8 mouse cellular contexts compared by ENCODE assay signal in genomic region chr5:137294744-137295093, GRCm38 (mm10). TPM values are rescaled to one million over a fixed set of nuclear protein-coding genes. Genes with fewer than 3 reads are reported as not detected.
A peak's percentile ranks its signal among the peaks of the same experiment; 100 is the strongest.
DNase-seq lines count a peak whose midpoint lies in the region; ATAC-seq lines count a peak whose summit lies in the region.

No protein-coding gene starts in this region.

- H3K4me2 ChIP-seq in kidney, embryonic 14.5 days (replicated peaks; ENCODE audit: low read depth, low read length): peak overlapping the region; percentile 99
- peak overlapping the region; percentile 85 for H3K4me2 ChIP-seq in hindbrain, embryonic 15.5 days
- peak overlapping the region; percentile 100 for H3K4me2 ChIP-seq in midbrain, embryonic 13.5 days (replicated peaks)

- H3K9ac ChIP-seq in kidney, embryonic 14.5 days (ENCODE audit: low read depth, low read length): peak overlapping the region; percentile 69
- H3K9ac ChIP-seq in hindbrain, embryonic 15.5 days: peak overlapping the region; percentile 82
- peak overlapping the region; percentile 86 for H3K9ac ChIP-seq in midbrain, embryonic 13.5 days (replicated peaks)

- peak overlapping the region; percentile 62 for H3K4me3 ChIP-seq in kidney, embryonic 14.5 days (ENCODE audit: low read length)
- peak overlapping the region; percentile 66 for H3K4me3 ChIP-seq in brown adipose tissue, adult 24 weeks (ENCODE audit: insufficient read depth, low read depth, low read length)
- H3K4me3 ChIP-seq in hindbrain, embryonic 15.5 days: peak overlapping the region; percentile 51
- H3K4me3 ChIP-seq in midbrain, embryonic 13.5 days (replicated peaks): peak overlapping the region; percentile 63

- peaks cover 9% of the 10 kb centered on the region; the same call in 1 of the 2 replicates for H3K4me1 ChIP-seq in kidney, embryonic 14.5 days (ENCODE audit: control insufficient read depth, insufficient read depth, low read length)
- H3K4me1 ChIP-seq in brown adipose tissue, adult 24 weeks (ENCODE audit: control insufficient read depth, insufficient read depth, insufficient read length, low read length): no peaks in the 10 kb centered on the region; the same call in 1 of the 2 replicates
- H3K4me1 ChIP-seq in hindbrain, embryonic 15.5 days (replicated peaks): peaks cover 37% of the 10 kb centered on the region
- peaks cover 28% of the 10 kb centered on the region for H3K4me1 ChIP-seq in midbrain, embryonic 13.5 days (replicated peaks)

- no peak for DNase-seq in kidney, postnatal 36 days
- DNase-seq in cerebellum, adult 8-10 months: no peak
- no peak for DNase-seq in urinary bladder, postnatal 25 days (ENCODE audit: low spot score)
- no peak for DNase-seq in kidney, postnatal 10 days

- peaks cover 49% of the 10 kb centered on the region for H3K36me3 ChIP-seq in kidney, embryonic 14.5 days (ENCODE audit: control insufficient read depth, insufficient read depth, low read length)
- peaks cover 43% of the 10 kb centered on the region for H3K36me3 ChIP-seq in hindbrain, embryonic 15.5 days
- H3K36me3 ChIP-seq in midbrain, embryonic 13.5 days: peaks cover 48% of the 10 kb centered on the region

- peaks cover 22% of the 10 kb centered on the region for H3K27me3 ChIP-seq in kidney, embryonic 14.5 days (ENCODE audit: control insufficient read depth, insufficient read depth, low read length)
- H3K27me3 ChIP-seq in hindbrain, embryonic 15.5 days: peaks cover 18% of the 10 kb centered on the region
- H3K27me3 ChIP-seq in midbrain, embryonic 13.5 days: peaks cover 30% of the 10 kb centered on the region

- peak overlapping the region; percentile 96 for H3K27ac ChIP-seq in kidney, embryonic 14.5 days (ENCODE audit: low read depth, low read length)
- H3K27ac ChIP-seq in brown adipose tissue, adult 24 weeks (replicated peaks; ENCODE audit: low read depth, low read length): peak overlapping the region; percentile 52; the same call in 1 of the 2 replicates
- peak overlapping the region; percentile 81 for H3K27ac ChIP-seq in hindbrain, embryonic 15.5 days (replicated peaks)
- peak overlapping the region; percentile 87 for H3K27ac ChIP-seq in midbrain, embryonic 13.5 days

- peak; percentile 51 for ATAC-seq in kidney, embryonic 14.5 days (ENCODE audit: low FRiP score, low TSS enrichment)
- ATAC-seq in hindbrain, embryonic 15.5 days (ENCODE audit: low FRiP score, low read depth): peak; percentile 72
- peak; percentile 74 for ATAC-seq in midbrain, embryonic 13.5 days

- 5% methylated on average over 18 of the region's 18 CpGs for WGBS in kidney, embryonic 14.5 days
- WGBS in hindbrain, embryonic 15.5 days: 7% methylated on average over 18 of the region's 18 CpGs
- WGBS in midbrain, embryonic 13.5 days: 8% methylated on average over 18 of the region's 18 CpGs

- no peaks in the 10 kb centered on the region for H3K9me3 ChIP-seq in kidney, embryonic 14.5 days (ENCODE audit: control insufficient read depth, low read length)
- no peaks in the 10 kb centered on the region for H3K9me3 ChIP-seq in hindbrain, embryonic 15.5 days
- H3K9me3 ChIP-seq in midbrain, embryonic 13.5 days: no peaks in the 10 kb centered on the region

RNA-seq across cellular contexts. Expression of gene Ufsp1, which starts 0.3 kb away (rescaled TPM):
- 6.2 and 6.4 TPM in 2 replicates for polyA plus RNA-seq in kidney, embryonic 14.5 days (2014; fragmentation: Nextera tagmentation; extraction: Ambion mirVana)
- polyA plus RNA-seq in brown adipose tissue, adult 24 weeks (2012; ENCODE audit: insufficient read depth, insufficient read length, missing spikeins): 7.4 and 11.4 TPM in 2 replicates
- polyA plus RNA-seq in hindbrain, embryonic 15.5 days (2015; fragmentation: Nextera tagmentation; extraction: Ambion mirVana): 20.1 and 24.0 TPM in 2 replicates
- polyA plus RNA-seq in midbrain, embryonic 13.5 days (2015; fragmentation: Nextera tagmentation; extraction: Ambion mirVana): 9.7 and 10.0 TPM in 2 replicates

RNA-seq across cellular contexts. Expression of gene Ache, which starts 7.4 kb away (rescaled TPM):
- 0.57 and 0.58 TPM in 2 replicates for polyA plus RNA-seq in kidney, embryonic 14.5 days (2014; fragmentation: Nextera tagmentation; extraction: Ambion mirVana)
- 0.75 TPM in 1 of 2 replicates, not detected in the other for polyA plus RNA-seq in brown adipose tissue, adult 24 weeks (2012; ENCODE audit: insufficient read depth, insufficient read length, missing spikeins)
- 68.4 and 69.9 TPM in 2 replicates for polyA plus RNA-seq in hindbrain, embryonic 15.5 days (2015; fragmentation: Nextera tagmentation; extraction: Ambion mirVana)
- 11.2 and 11.3 TPM in 2 replicates for polyA plus RNA-seq in midbrain, embryonic 13.5 days (2015; fragmentation: Nextera tagmentation; extraction: Ambion mirVana)

RNA-seq across cellular contexts. Expression of gene Srrt, which starts 12.8 kb away (rescaled TPM):
- polyA plus RNA-seq in kidney, embryonic 14.5 days (2014; fragmentation: Nextera tagmentation; extraction: Ambion mirVana): 104 and 141 TPM in 2 replicates
- polyA plus RNA-seq in brown adipose tissue, adult 24 weeks (2012; ENCODE audit: insufficient read depth, insufficient read length, missing spikeins): 31.0 and 45.4 TPM in 2 replicates
- 100 and 103 TPM in 2 replicates for polyA plus RNA-seq in hindbrain, embryonic 15.5 days (2015; fragmentation: Nextera tagmentation; extraction: Ambion mirVana)
- 116 and 123 TPM in 2 replicates for polyA plus RNA-seq in midbrain, embryonic 13.5 days (2015; fragmentation: Nextera tagmentation; extraction: Ambion mirVana)

RNA-seq across cellular contexts. Expression of gene Trip6, which starts 19.5 kb away (rescaled TPM):
- polyA plus RNA-seq in kidney, embryonic 14.5 days (2014; fragmentation: Nextera tagmentation; extraction: Ambion mirVana): 52.7 and 62.5 TPM in 2 replicates
- polyA plus RNA-seq in brown adipose tissue, adult 24 weeks (2012; ENCODE audit: insufficient read depth, insufficient read length, missing spikeins): 13.1 and 20.6 TPM in 2 replicates
- polyA plus RNA-seq in hindbrain, embryonic 15.5 days (2015; fragmentation: Nextera tagmentation; extraction: Ambion mirVana): 17.3 TPM in 2 replicates
- polyA plus RNA-seq in midbrain, embryonic 13.5 days (2015; fragmentation: Nextera tagmentation; extraction: Ambion mirVana): 19.8 and 22.1 TPM in 2 replicates

RNA-seq across cellular contexts. Expression of gene Slc12a9, which starts 38.7 kb away (rescaled TPM):
- polyA plus RNA-seq in kidney, embryonic 14.5 days (2014; fragmentation: Nextera tagmentation; extraction: Ambion mirVana): 5.7 and 8.5 TPM in 2 replicates
- 2.5 and 5.2 TPM in 2 replicates for polyA plus RNA-seq in brown adipose tissue, adult 24 weeks (2012; ENCODE audit: insufficient read depth, insufficient read length, missing spikeins)
- 24.6 and 26.8 TPM in 2 replicates for polyA plus RNA-seq in hindbrain, embryonic 15.5 days (2015; fragmentation: Nextera tagmentation; extraction: Ambion mirVana)
- polyA plus RNA-seq in midbrain, embryonic 13.5 days (2015; fragmentation: Nextera tagmentation; extraction: Ambion mirVana): 21.8 and 23.4 TPM in 2 replicates
